Mouse (Mus musculus) liver, postnatal 0 days (tissue): Measurements from ENCODE around the gene Sdhb.

ENCODE experiments used
- CTCF ChIP-seq: sonication (generic); IDR thresholded peaks from 2 replicates; pipeline ENCODE4 v1.5.1; 2016; ENCODE audit warnings: antibody characterized with exemption, low read depth
- EP300 ChIP-seq: IDR thresholded peaks from 2 replicates; pipeline ENCODE4 v1.6.1; 2016; ENCODE audit warnings: antibody characterized with exemption, low read depth, mild to moderate bottlenecking

GRCm38 (mm10) chr4:141024052-141024451, 63.0 kb downstream of the Sdhb start:
- TF ChIP-seq CTCF (no peak), EP300 (no peak)
